Mouse (Mus musculus): ENCODE measurements around the gene Klf6. TPM values are rescaled to one million over a fixed set of nuclear protein-coding genes. Genes with fewer than 3 reads are reported as not detected.

Gene Klf6
- total and polyA plus RNA-seq, 3 experiments, result 26.3 to 104 (median 101) TPM

DNA sequence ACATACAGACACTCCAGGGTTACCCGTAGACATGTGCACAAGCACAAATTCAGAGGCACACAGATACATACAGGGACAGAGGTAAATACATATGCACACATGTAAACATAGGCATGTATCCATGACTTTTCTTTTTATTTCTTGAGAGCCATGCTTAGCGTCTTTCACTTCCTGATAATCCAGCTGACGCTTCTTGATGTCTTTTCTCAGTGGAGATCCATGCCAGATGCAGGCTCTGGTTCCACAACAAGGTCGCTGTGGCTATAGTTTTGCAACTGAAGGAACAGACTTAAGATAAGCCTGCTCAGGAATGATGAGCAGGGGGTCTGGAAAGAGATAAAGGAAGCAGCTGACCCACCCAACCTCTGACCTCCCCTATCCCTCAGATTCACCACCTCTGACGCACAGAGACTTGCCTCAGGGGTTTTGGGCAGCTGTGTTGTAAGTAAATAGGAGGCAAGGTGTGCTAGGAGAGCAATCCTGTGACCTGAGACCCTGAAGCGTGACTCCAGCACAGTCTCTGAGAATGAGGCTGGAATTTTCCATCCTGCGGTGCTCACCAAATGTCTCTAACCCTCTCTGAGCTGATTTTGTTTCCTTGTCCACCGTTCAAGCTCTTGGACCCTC lies 37.0 kb upstream of the Klf6 start:
- ATAC-seq (ENCODE audit: extremely low read depth, insufficient number of reproducible peaks, low FRiP score, poor library complexity, severe bottlenecking) (no peak), DNase-seq (ENCODE audit: low spot score) (no peak)
- peaks cover 10% of the 10 kb centered on the region for H3K27me3 ChIP-seq (ENCODE audit: insufficient read depth, low read length)
- no peaks in the 10 kb centered on the region for H3K9me3 ChIP-seq (replicated peaks)
- no peaks in the 10 kb centered on the region for H3K36me3 ChIP-seq (replicated peaks)
- H3K4me3 ChIP-seq (ENCODE audit: low read depth, low read length), result no peak overlapping the region
- peaks cover 5% of the 10 kb centered on the region for H3K4me1 ChIP-seq (ENCODE audit: insufficient read depth, low read depth, low read length)
- TF ChIP-seq GATA2 (IDR thresholded peaks at IDR 0.05; ENCODE audit: borderline replicate concordance, low read depth, low read length), result no peak
- no peak for TF ChIP-seq TAL1 (conservative IDR thresholded peaks at IDR 0.05; ENCODE audit: low read depth, low read length)
- TF ChIP-seq POLR2AphosphoS5 (IDR thresholded peaks at IDR 0.05; ENCODE audit: insufficient replicate concordance, low read depth, low read length), result no peak
- no peak for TF ChIP-seq CTCF (IDR thresholded peaks at IDR 0.05; ENCODE audit: low read depth, low read length)
- TF ChIP-seq GATA1 (IDR thresholded peaks at IDR 0.05; ENCODE audit: borderline replicate concordance, low read length), result no peak

DNA sequence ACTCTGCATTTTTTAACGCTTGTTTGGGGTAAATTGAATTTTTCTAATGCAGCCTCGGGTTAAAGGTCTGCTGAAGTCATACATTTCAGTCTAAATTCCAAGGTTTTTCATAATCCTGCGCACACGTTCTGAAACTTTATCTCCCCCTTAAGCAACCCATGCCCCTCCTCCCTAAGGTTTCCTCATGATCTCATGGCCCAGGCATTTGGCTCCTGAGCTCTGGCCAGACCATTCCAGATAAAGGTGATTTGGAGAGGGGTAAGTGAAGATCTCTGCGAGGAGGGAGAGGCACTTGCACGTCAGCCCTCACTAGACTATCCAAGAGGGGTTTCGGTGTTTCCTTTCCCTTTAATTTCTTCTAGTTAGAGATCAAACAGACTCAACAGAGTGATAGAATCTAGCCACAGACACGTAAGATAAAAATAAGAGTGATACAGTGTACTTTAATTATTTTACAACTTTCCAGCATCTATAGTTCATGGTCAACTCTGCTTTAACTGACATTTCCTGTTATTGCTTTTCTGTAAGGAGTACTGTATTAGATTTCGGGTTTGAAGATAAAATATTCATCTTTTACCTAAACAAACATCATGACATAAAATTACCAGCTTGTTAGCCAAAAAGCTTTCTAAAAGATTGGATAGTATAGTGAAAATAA lies 35.0 kb upstream of the Klf6 start:
- ATAC-seq (ENCODE audit: extremely low read depth, insufficient number of reproducible peaks, low FRiP score, poor library complexity, severe bottlenecking), result no peak
- Histone ChIP-seq H3K4me3 (ENCODE audit: low read depth, low read length) (no peak overlapping the region), H3K9me3 (replicated peaks) (no peaks in the 10 kb centered on the region), H3K36me3 (replicated peaks) (no peaks in the 10 kb centered on the region), H3K4me1 (ENCODE audit: insufficient read depth, low read depth, low read length) (peaks cover 5% of the 10 kb centered on the region; the same call in 1 of the 2 replicates), H3K27me3 (ENCODE audit: insufficient read depth, low read length) (peaks cover 8% of the 10 kb centered on the region)
- DNase-seq (ENCODE audit: low spot score), result no peak
- TF ChIP-seq POLR2AphosphoS5 (IDR thresholded peaks at IDR 0.05; ENCODE audit: insufficient replicate concordance, low read depth, low read length), result no peak
- TF ChIP-seq GATA2 (IDR thresholded peaks at IDR 0.05; ENCODE audit: borderline replicate concordance, low read depth, low read length), result no peak
- TF ChIP-seq TAL1 (conservative IDR thresholded peaks at IDR 0.05; ENCODE audit: low read depth, low read length), result no peak
- no peak for TF ChIP-seq GATA1 (IDR thresholded peaks at IDR 0.05; ENCODE audit: borderline replicate concordance, low read length)
- no peak for TF ChIP-seq CTCF (IDR thresholded peaks at IDR 0.05; ENCODE audit: low read depth, low read length)

DNA sequence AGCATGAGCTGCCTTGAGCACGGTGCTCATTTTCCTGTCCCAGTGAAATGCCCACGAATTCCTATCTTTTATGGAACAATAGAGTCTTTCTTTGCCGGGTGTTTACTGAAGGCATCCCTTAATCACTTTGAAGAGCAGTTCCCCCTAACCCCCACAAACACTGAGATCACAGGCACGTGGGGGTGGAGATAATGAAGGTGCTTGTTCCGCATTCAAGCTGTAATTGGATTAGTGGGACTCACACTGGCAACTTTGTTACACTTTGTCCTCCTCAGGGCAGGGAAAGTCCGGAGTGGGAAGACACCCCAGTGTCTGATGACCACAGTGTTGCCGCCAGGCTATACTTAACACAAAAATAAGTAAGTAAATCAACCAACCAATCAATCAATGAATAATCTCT lies 29.3 kb upstream of the Klf6 start:
- ATAC-seq (ENCODE audit: extremely low read depth, insufficient number of reproducible peaks, low FRiP score, poor library complexity, severe bottlenecking) (no peak), DNase-seq (ENCODE audit: low spot score) (no peak)
- no peak for TF ChIP-seq GATA2 (IDR thresholded peaks at IDR 0.05; ENCODE audit: borderline replicate concordance, low read depth, low read length)
- Histone ChIP-seq H3K9me3 (replicated peaks) (no peaks in the 10 kb centered on the region), H3K4me3 (ENCODE audit: low read depth, low read length) (no peak overlapping the region), H3K27me3 (ENCODE audit: insufficient read depth, low read length) (0 out of 2 replicates have a peak, but pooled peaks cover 3% of the 10 kb centered on the region), H3K4me1 (ENCODE audit: insufficient read depth, low read depth, low read length) (0 out of 2 replicates have a peak, but pooled peaks cover 6% of the 10 kb centered on the region), H3K36me3 (replicated peaks) (no peaks in the 10 kb centered on the region)

DNA sequence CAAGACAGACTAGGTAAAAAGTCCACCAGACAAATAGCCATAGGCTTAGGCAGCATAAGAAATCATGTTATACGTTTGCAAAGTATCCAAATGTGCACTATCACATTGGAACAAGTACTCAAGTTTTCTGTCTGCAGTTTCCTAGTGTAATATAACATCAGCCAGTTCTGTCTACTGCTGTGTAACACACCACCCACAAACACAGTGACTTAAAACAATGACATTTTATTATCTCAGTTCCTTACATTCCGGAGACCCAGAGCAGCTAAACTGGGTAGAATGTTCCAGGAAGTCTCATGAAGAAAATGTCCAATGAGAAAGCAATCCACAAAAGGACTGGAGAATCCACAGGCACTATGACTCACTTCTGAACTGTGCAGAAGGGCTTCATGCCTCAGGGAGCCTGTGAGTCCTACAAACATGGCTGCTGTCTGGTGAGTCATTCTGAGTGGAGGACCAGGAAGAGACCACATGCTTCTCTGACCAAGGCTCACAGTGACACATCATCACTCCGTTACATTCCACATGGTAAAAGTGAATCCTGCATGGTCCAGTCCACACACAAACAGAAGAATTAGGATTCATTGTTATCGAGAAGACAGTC lies 24.0 kb upstream of the Klf6 start:
- ATAC-seq (ENCODE audit: extremely low read depth, insufficient number of reproducible peaks, low FRiP score, poor library complexity, severe bottlenecking) (no peak), DNase-seq (ENCODE audit: low spot score) (no peak)
- TF ChIP-seq CTCF (IDR thresholded peaks at IDR 0.05; ENCODE audit: low read depth, low read length) (no peak), POLR2AphosphoS5 (IDR thresholded peaks at IDR 0.05; ENCODE audit: insufficient replicate concordance, low read depth, low read length) (no peak), GATA2 (IDR thresholded peaks at IDR 0.05; ENCODE audit: borderline replicate concordance, low read depth, low read length) (no peak), GATA1 (IDR thresholded peaks at IDR 0.05; ENCODE audit: borderline replicate concordance, low read length) (no peak), TAL1 (conservative IDR thresholded peaks at IDR 0.05; ENCODE audit: low read depth, low read length) (no peak)
- Histone ChIP-seq H3K9me3 (replicated peaks) (no peaks in the 10 kb centered on the region), H3K36me3 (replicated peaks) (no peaks in the 10 kb centered on the region), H3K4me1 (ENCODE audit: insufficient read depth, low read depth, low read length) (peaks cover 9% of the 10 kb centered on the region), H3K27me3 (ENCODE audit: insufficient read depth, low read length) (no peaks in the 10 kb centered on the region), H3K4me3 (ENCODE audit: low read depth, low read length) (no peak overlapping the region)

DNA sequence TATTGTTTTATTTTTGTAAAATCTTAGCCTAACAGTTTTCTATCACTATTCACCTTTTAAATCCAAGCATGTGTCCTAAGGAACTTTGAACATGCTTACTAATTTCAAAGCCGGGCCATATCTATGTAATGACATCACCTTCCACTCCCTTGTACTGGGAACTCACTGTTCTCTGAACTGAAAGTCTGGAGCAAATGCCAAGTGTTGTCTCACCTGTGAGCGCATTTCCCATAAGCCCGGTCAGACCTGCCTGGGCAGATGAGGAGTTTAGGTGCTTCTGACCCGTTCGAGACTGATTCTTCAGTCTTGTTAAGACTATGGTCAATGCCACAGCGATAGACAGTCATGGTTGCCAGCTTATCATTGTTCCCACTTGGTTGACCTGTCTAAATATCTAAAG lies 19.9 kb upstream of the Klf6 start:
- DNase-seq (ENCODE audit: low spot score) (no peak), ATAC-seq (ENCODE audit: extremely low read depth, insufficient number of reproducible peaks, low FRiP score, poor library complexity, severe bottlenecking) (no peak)
- no peak overlapping the region for H3K4me3 ChIP-seq (ENCODE audit: low read depth, low read length)
- no peaks in the 10 kb centered on the region for H3K36me3 ChIP-seq (replicated peaks)
- no peak for TF ChIP-seq GATA2 (IDR thresholded peaks at IDR 0.05; ENCODE audit: borderline replicate concordance, low read depth, low read length)
- no peak for TF ChIP-seq CTCF (IDR thresholded peaks at IDR 0.05; ENCODE audit: low read depth, low read length)
- TF ChIP-seq GATA1 (IDR thresholded peaks at IDR 0.05; ENCODE audit: borderline replicate concordance, low read length), result no peak
- no peak for TF ChIP-seq TAL1 (conservative IDR thresholded peaks at IDR 0.05; ENCODE audit: low read depth, low read length)
- TF ChIP-seq POLR2AphosphoS5 (IDR thresholded peaks at IDR 0.05; ENCODE audit: insufficient replicate concordance, low read depth, low read length), result no peak
- no peaks in the 10 kb centered on the region for H3K27me3 ChIP-seq (ENCODE audit: insufficient read depth, low read length)
- H3K9me3 ChIP-seq (replicated peaks), result no peaks in the 10 kb centered on the region
- peaks cover 32% of the 10 kb centered on the region for H3K4me1 ChIP-seq (ENCODE audit: insufficient read depth, low read depth, low read length)

DNA sequence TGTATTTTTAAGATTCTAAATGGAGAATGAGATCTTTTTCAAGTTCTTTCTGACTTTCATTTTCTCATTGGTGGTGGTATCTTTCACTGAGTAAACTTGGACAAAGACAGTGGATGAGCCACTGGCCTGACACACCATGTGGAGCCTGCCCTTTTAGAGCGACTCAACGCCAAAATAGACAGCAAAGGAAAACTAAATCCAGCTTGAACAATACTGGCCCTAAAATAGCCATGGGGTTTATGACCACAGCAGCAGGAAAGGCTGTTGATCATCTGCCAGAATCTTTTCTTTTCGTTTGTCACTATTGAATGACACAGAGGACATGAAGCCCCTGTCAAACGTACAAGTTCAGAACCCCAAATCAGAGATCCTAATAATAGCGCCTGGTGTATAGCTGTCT lies 18.4 kb upstream of the Klf6 start:
- DNase-seq (ENCODE audit: low spot score) (no peak), ATAC-seq (ENCODE audit: extremely low read depth, insufficient number of reproducible peaks, low FRiP score, poor library complexity, severe bottlenecking) (no peak)
- Histone ChIP-seq H3K9me3 (replicated peaks) (no peaks in the 10 kb centered on the region), H3K27me3 (ENCODE audit: insufficient read depth, low read length) (no peaks in the 10 kb centered on the region), H3K4me3 (ENCODE audit: low read depth, low read length) (no peak overlapping the region), H3K4me1 (ENCODE audit: insufficient read depth, low read depth, low read length) (peaks cover 38% of the 10 kb centered on the region), H3K36me3 (replicated peaks) (no peaks in the 10 kb centered on the region)
- TF ChIP-seq TAL1 (conservative IDR thresholded peaks at IDR 0.05; ENCODE audit: low read depth, low read length) (no peak), POLR2AphosphoS5 (IDR thresholded peaks at IDR 0.05; ENCODE audit: insufficient replicate concordance, low read depth, low read length) (no peak), GATA2 (IDR thresholded peaks at IDR 0.05; ENCODE audit: borderline replicate concordance, low read depth, low read length) (no peak), CTCF (IDR thresholded peaks at IDR 0.05; ENCODE audit: low read depth, low read length) (no peak), GATA1 (IDR thresholded peaks at IDR 0.05; ENCODE audit: borderline replicate concordance, low read length) (no peak)

Data from G1E (cell line).